Mouse (Mus musculus) lung, adult 2 months (tissue): ENCODE measurements at regions not wholly inside any gene's neighbourhood (a gene's known extent, or its start where the extent isn't known, plus 50 kb on each side); places are given as distances from the start of the nearest gene placed in this dataset.

ENCODE experiments used
- CTCF ChIP-seq: fragments of 200-500 bp; IDR thresholded peaks from 2 replicates; pipeline ENCODE4 v1.5.1; 2011; ENCODE audit warnings: mild to moderate bottlenecking, low read length, control low read depth; ENCODE audit not compliant: insufficient read depth
- POLR2A ChIP-seq: fragments of 200-500 bp; IDR thresholded peaks from 2 replicates; pipeline ENCODE4 v1.6.1; 2011; ENCODE audit warnings: low read depth, mild to moderate bottlenecking, control low read depth, low read length, borderline replicate concordance; ENCODE audit errors: extremely low read depth

DNA sequence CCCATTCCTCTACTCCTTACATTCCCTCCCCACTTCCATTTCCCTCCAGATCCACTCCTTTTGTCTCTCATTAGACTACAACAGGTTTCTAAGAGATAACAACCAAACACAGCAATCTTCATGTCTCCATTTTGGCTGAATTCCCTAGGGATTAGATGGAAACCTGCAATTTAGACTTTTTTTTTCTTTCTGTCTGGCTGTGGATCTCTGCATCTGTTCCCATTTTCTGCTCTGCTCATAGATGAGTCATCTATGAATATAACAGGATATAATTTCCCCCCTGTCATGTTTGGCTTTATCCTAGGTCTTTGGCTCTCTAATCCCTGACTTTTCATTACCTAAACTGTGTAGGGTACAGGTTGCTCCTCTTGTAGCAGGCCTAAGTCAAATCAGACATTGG, 73.1 kb upstream of the Speer4f2 start:
- TF ChIP-seq POLR2A = no peak
- no peak for TF ChIP-seq CTCF
